Mouse (Mus musculus) embryonic facial prominence, embryonic 14.5 days (tissue): ENCODE measurements around the gene Slc35c2. TPM values are rescaled to one million over a fixed set of nuclear protein-coding genes. Genes with fewer than 3 reads are reported as not detected.

Experiments
- ATAC-seq: fragments of 200-750 bp; cut with Nextera tagmentation; 2 replicates; pipeline ENCODE4 v1.8.0; 2017; ENCODE audit warnings: low read depth, moderate number of reproducible peaks, moderate TSS enrichment
- DNase-seq: peaks from one replicate; pipeline ENCODE4 v3.0.0-alpha.2; 2015; ENCODE audit warnings: low spot score
- H3K27ac ChIP-seq: fragments of 300-500 bp; sonication (generic); replicated peaks from 2 replicates; pipeline ENCODE4 v1.5.1; 2014; ENCODE audit warnings: low read depth, mild to moderate bottlenecking, low read length, moderate library complexity
- H3K27me3 ChIP-seq: fragments of 300-500 bp; sonication (generic); replicated peaks from 2 replicates; pipeline ENCODE4 v1.6.1; 2014; ENCODE audit warnings: low read length; ENCODE audit not compliant: control insufficient read depth, insufficient read depth
- H3K36me3 ChIP-seq: fragments of 300-500 bp; sonication (generic); 2 replicates; pipeline ENCODE4 v1.6.1; 2014; ENCODE audit warnings: low read length, mixed read lengths; ENCODE audit not compliant: control insufficient read depth, insufficient read depth
- H3K4me1 ChIP-seq: fragments of 300-500 bp; sonication (generic); 2 replicates; pipeline ENCODE4 v1.6.1; 2014; ENCODE audit warnings: antibody characterized with exemption, low read length; ENCODE audit not compliant: control insufficient read depth, insufficient read depth
- H3K4me2 ChIP-seq: fragments of 300-500 bp; sonication (generic); 2 replicates; pipeline ENCODE4 v1.6.1; 2014; ENCODE audit warnings: low read depth, mild to moderate bottlenecking, low read length, moderate library complexity, mixed read lengths
- H3K4me3 ChIP-seq: fragments of 300-500 bp; sonication (generic); 2 replicates; pipeline ENCODE4 v1.5.1; 2014; ENCODE audit warnings: low read depth, mild to moderate bottlenecking, low read length
- H3K9ac ChIP-seq: fragments of 300-500 bp; sonication (generic); 2 replicates; pipeline ENCODE4 v1.6.1; 2014; ENCODE audit warnings: low read depth, mild to moderate bottlenecking, low read length, moderate library complexity, mixed read lengths
- H3K9me3 ChIP-seq: fragments of 300-500 bp; sonication (generic); 2 replicates; pipeline ENCODE4 v1.6.1; 2016; ENCODE audit warnings: low read length; ENCODE audit not compliant: control insufficient read depth
- WGBS: fragments of 180-500 bp; shearing (Covaris S2); extraction: QIAGEN DNeasy Blood & Tissue Kit; methylation state at CpG from one replicate; pipeline ENCODE4 v1.1.7; 2014; 5-methylcytosine and 5-hydroxymethylcytosine counted together
- polyA plus RNA-seq: library from polyadenylated mRNA; unstranded; fragments of >200 nt; fragmentation: Nextera tagmentation; extraction: Ambion mirVana; gene quantifications from 2 replicates; pipeline ENCODE4 v1.2.1, GENCODE M21; 2014

Gene Slc35c2
- polyA plus RNA-seq, 1 experiment from 2014 or later, result 45.6 TPM

- Histone ChIP-seq H3K9ac (peak overlapping the region; percentile 73), H3K27me3 (no peaks in the 10 kb centered on the region), H3K36me3 (peaks cover 25% of the 10 kb centered on the region), H3K27ac (no peak overlapping the region), H3K4me2 (peak overlapping the region; percentile 86), H3K4me3 (peak overlapping the region; percentile 73), H3K4me1 (peaks cover 10% of the 10 kb centered on the region), H3K9me3 (no peaks in the 10 kb centered on the region)
- DNase-seq (no peak), ATAC-seq (no peak)
- 57% methylated on average over 18 of the region's 18 CpGs for WGBS
These were observed 1.1 kb downstream of the Slc35c2 start for GRCm38 (mm10) chr2:165286361-165287201.

- no peak overlapping the region for H3K9ac ChIP-seq
- no peak overlapping the region for H3K4me2 ChIP-seq
- WGBS, result 90% methylated on average over 8 of the region's 8 CpGs
These were observed 2.0 kb downstream of the Slc35c2 start for GRCm38 (mm10) chr2:165285621-165286020.

GRCm38 (mm10) chr2:165285034-165285433 is 2.6 kb downstream of the Slc35c2 start:
- Histone ChIP-seq H3K4me3 (no peak overlapping the region), H3K27me3 (no peaks in the 10 kb centered on the region), H3K27ac (no peak overlapping the region), H3K9ac (no peak overlapping the region), H3K36me3 (peaks cover 25% of the 10 kb centered on the region), H3K9me3 (no peaks in the 10 kb centered on the region), H3K4me2 (no peak overlapping the region), H3K4me1 (peaks cover 10% of the 10 kb centered on the region)
- DNase-seq, result no peak
- 75% methylated on average over 3 of the region's 3 CpGs for WGBS
- ATAC-seq, result no peak

More at GRCm38 (mm10) chr2:165285621-165286020, 2.0 kb downstream of the Slc35c2 start:
- H3K4me1 ChIP-seq, result peaks cover 10% of the 10 kb centered on the region
- H3K9me3 ChIP-seq, result no peaks in the 10 kb centered on the region
- DNase-seq (no peak), ATAC-seq (no peak)
- no peak overlapping the region for H3K27ac ChIP-seq
- no peaks in the 10 kb centered on the region for H3K27me3 ChIP-seq
- no peak overlapping the region for H3K4me3 ChIP-seq
- peaks cover 25% of the 10 kb centered on the region for H3K36me3 ChIP-seq

GRCm38 (mm10) chr2:165284377-165284776 is 3.3 kb downstream of the Slc35c2 start:
- Histone ChIP-seq H3K36me3 (peaks cover 21% of the 10 kb centered on the region; the same call in 1 of the 2 replicates), H3K9ac (no peak overlapping the region), H3K4me2 (no peak overlapping the region), H3K9me3 (no peaks in the 10 kb centered on the region), H3K27ac (no peak overlapping the region), H3K4me1 (peaks cover 10% of the 10 kb centered on the region), H3K4me3 (no peak overlapping the region), H3K27me3 (no peaks in the 10 kb centered on the region)
- DNase-seq, result no peak
- WGBS, result 92% methylated on average over 7 of the region's 7 CpGs
- no peak for ATAC-seq

GRCm38 (mm10) chr2:165283644-165284043 is 4.0 kb downstream of the Slc35c2 start:
- Histone ChIP-seq H3K27ac (no peak overlapping the region), H3K4me1 (peaks cover 10% of the 10 kb centered on the region), H3K9ac (no peak overlapping the region), H3K4me2 (no peak overlapping the region), H3K4me3 (no peak overlapping the region), H3K27me3 (no peaks in the 10 kb centered on the region), H3K9me3 (no peaks in the 10 kb centered on the region), H3K36me3 (peaks cover 21% of the 10 kb centered on the region; the same call in 1 of the 2 replicates)
- ATAC-seq (no peak), DNase-seq (no peak)
- WGBS, result 86% methylated on average over 3 of the region's 3 CpGs

- DNase-seq, result peak; percentile 72
- Histone ChIP-seq H3K4me2 (no peak overlapping the region), H3K27me3 (no peaks in the 10 kb centered on the region), H3K27ac (no peak overlapping the region), H3K4me1 (peaks cover 5% of the 10 kb centered on the region; the same call in 1 of the 2 replicates), H3K9ac (no peak overlapping the region), H3K9me3 (no peaks in the 10 kb centered on the region), H3K4me3 (no peak overlapping the region), H3K36me3 (peaks cover 30% of the 10 kb centered on the region)
- peak; percentile 60 for ATAC-seq
- 47% methylated on average over 3 of the region's 6 CpGs for WGBS
These were observed 5.8 kb downstream of the Slc35c2 start for GRCm38 (mm10) chr2:165281779-165282311.

- Histone ChIP-seq H3K27ac (no peak overlapping the region), H3K36me3 (peaks cover 32% of the 10 kb centered on the region), H3K4me2 (no peak overlapping the region), H3K9me3 (no peaks in the 10 kb centered on the region), H3K27me3 (no peaks in the 10 kb centered on the region), H3K9ac (no peak overlapping the region), H3K4me3 (no peak overlapping the region), H3K4me1 (no peaks in the 10 kb centered on the region; the same call in 1 of the 2 replicates)
- WGBS, result 44% methylated on average over 10 of the region's 10 CpGs
- ATAC-seq (no peak), DNase-seq (no peak)
These were observed 8.3 kb downstream of the Slc35c2 start for GRCm38 (mm10) chr2:165279351-165279750.

GRCm38 (mm10) chr2:165277188-165277740 is 10.4 kb downstream of the Slc35c2 start:
- Histone ChIP-seq H3K4me2 (no peak overlapping the region), H3K36me3 (peaks cover 28% of the 10 kb centered on the region; the same call in 1 of the 2 replicates), H3K9me3 (no peaks in the 10 kb centered on the region), H3K27me3 (no peaks in the 10 kb centered on the region), H3K9ac (no peak overlapping the region), H3K4me3 (no peak overlapping the region), H3K4me1 (no peaks in the 10 kb centered on the region; the same call in 1 of the 2 replicates), H3K27ac (no peak overlapping the region)
- no peak for DNase-seq
- no peak for ATAC-seq
- WGBS, result 72% methylated on average over 3 of the region's 5 CpGs
